Mouse (Mus musculus) lung, adult 2 months (tissue): ENCODE measurements around the gene Tdrd3. TPM values are rescaled to one million over a fixed set of nuclear protein-coding genes. Genes with fewer than 3 reads are reported as not detected.
A peak's percentile ranks its signal among the peaks of the same experiment; 100 is the strongest.

Source experiments
- DNase-seq: peaks from one replicate; pipeline ENCODE4 v3.0.0; 2022
- H3K4me1 ChIP-seq: fragments of 200-500 bp; 2 replicates; pipeline ENCODE4 v1.6.1; 2011; ENCODE audit warnings: low read length; ENCODE audit not compliant: control insufficient read depth, insufficient read depth
- H3K4me3 ChIP-seq: fragments of 200-500 bp; replicated peaks from 2 replicates; pipeline ENCODE3; 2011; ENCODE audit warnings: low read depth, mild to moderate bottlenecking, control low read depth, low read length; ENCODE audit errors: extremely low read depth
- CTCF ChIP-seq: fragments of 200-500 bp; IDR thresholded peaks from 2 replicates; pipeline ENCODE4 v1.5.1; 2011; ENCODE audit warnings: mild to moderate bottlenecking, low read length, control low read depth; ENCODE audit not compliant: insufficient read depth
- POLR2A ChIP-seq: fragments of 200-500 bp; IDR thresholded peaks from 2 replicates; pipeline ENCODE4 v1.6.1; 2011; ENCODE audit warnings: low read depth, mild to moderate bottlenecking, control low read depth, low read length, borderline replicate concordance; ENCODE audit errors: extremely low read depth
- WGBS: fragments of 180-500 bp; shearing (Covaris S2); methylation state at CpG from one replicate; pipeline ENCODE4 v1.1.7; 2018; 5-methylcytosine and 5-hydroxymethylcytosine counted together
- polyA plus RNA-seq: library from polyadenylated mRNA; depleted of rRNA; stranded (reverse); fragments of >200 nt; gene quantifications from 2 replicates; pipeline ENCODE4 v1.2.3, GENCODE M21; 2012

Tdrd3 gene
- polyA plus RNA-seq, 1 experiment: 4.8 TPM

DNA sequence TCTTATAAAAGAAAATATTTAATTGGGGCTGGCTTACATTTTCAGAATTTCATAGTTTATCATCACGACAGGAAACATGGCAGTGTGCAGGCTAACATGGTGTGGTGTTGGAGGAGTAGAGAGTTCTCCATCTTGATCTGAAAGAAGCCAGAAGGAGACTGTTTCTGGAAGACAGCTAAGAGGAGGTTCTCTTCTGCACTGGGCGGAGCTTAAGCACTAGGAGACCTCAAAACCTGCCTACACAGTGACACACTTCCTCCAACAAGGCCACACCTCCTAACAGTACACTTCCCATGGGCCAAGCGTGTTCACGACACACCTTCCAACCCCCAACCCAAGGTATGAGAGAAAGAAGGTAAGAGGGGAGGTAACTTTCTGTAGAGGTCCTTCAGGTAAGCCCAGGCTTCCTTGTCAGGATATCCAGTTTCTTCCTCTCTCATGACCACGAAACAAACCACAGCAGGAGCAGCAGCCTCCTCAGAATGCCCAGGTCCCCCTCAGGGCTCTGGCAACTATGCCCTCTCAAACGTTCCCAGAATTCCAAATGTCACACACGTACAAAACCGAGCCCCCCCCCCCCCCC is 30.0 kb downstream of the Tdrd3 start:
- WGBS: 74% methylated on average over 8 of the region's 8 CpGs
- peaks cover 6% of the 10 kb centered on the region for H3K4me1 ChIP-seq
- no peak for DNase-seq
- TF ChIP-seq POLR2A (no peak), CTCF (no peak)
- peak overlapping the region; percentile 13 for H3K4me3 ChIP-seq

DNA sequence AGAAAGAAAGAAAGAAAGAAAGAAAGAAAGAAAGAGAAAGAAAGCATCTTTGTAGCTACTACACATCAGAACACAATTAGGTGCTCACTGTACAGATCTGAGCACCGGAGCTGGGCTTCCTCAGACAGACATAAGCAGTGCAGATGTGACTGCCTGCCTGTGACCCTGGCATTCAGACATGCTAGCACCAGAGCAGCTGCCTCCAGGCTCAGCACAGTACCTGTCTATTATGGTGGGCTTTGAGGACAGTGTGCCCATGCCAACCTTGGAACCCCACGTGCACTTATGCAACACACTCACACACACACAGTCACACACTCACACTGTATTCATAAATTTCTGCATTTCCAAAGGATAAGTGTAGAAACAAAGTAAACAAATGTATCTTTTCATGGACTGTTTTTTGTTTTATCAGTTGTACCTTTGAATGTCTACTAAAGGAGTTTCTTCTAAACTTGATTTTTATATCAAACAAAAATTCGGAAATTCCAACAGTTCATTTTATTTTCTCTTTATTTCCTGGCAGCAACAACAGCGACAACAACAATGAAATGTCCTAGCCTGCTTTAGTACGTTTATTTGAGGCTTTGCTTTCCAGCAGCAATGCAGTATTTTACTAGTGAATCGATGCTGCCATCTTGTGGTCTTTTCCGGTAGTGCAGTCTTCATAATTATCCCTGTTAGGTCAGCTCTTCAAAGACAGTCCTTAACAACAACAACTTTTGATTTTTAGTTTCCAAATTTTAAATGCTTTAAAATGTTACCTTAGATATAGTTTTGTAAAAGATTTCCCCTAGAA is 35.4 kb downstream of the Tdrd3 start:
- peak overlapping the region; percentile 16 for H3K4me3 ChIP-seq
- whole genome bisulfite sequencing: 3% methylated on average over 7 of the region's 7 CpGs
- DNase-seq: peak; percentile 63

DNA sequence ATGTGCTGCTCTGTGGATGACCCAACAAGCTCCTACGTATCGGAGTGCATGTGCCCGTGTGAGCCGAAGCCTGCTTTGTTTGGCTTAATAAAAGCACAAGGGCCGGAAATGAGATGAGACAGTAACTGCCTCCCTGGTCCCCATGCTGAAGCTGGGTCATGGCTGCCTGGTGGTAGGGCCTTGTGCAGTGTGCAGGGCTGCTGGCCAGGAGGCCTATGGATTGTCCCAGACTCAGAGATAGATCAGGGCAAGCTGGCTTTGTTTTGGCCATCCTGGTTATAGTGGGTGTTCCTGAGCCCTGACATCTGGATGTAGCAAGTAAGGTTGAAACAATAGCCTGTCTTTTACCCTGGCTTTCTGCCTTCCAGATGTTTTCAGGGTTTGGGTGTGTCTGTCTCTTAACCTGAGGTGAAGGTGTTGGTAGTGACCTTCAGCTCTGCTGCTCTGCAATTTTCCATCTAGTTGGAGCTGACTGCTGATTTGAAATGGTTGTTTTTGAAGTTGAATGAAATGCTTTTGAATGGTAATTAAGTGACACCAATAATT is 39.3 kb downstream of the Tdrd3 start:
- H3K4me1 ChIP-seq: peaks cover 9% of the 10 kb centered on the region
- DNase-seq: no peak
- no peak overlapping the region for H3K4me3 ChIP-seq
- TF ChIP-seq POLR2A: no peak
- no peak for TF ChIP-seq CTCF
- 68% methylated on average over 5 of the region's 5 CpGs for WGBS

More for the DNA sequence above, 35.4 kb downstream of the Tdrd3 start:
- peaks cover 9% of the 10 kb centered on the region for H3K4me1 ChIP-seq
- TF ChIP-seq CTCF (peak; percentile 16; the same call in 1 of the 2 replicates), POLR2A (no peak)

DNA sequence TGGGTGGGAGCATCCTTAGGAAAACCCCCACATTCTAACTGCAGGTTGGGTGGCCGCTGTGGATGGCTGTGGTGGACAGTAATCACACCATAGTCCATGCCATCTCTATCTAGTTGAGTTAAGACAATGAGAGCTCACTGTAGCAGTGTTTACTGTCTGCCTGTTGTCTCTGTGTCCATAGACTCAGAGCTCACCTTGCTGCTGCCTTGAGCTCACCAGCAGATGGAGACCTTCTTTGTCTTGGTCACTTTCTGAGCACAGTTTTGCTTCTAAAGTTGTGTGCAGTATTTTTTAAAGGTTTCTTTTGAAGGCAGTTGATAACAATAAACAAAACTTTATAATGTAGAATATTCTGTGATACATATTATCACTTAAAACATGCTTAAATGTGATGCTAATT is 43.3 kb downstream of the Tdrd3 start:
- no peak for DNase-seq
- WGBS: 93% methylated on average over 1 of the region's 1 CpGs
- TF ChIP-seq POLR2A (no peak), CTCF (no peak)
- Histone ChIP-seq H3K4me1 (0 out of 2 replicates have a peak, but pooled peaks cover 4% of the 10 kb centered on the region), H3K4me3 (no peak overlapping the region)

DNA sequence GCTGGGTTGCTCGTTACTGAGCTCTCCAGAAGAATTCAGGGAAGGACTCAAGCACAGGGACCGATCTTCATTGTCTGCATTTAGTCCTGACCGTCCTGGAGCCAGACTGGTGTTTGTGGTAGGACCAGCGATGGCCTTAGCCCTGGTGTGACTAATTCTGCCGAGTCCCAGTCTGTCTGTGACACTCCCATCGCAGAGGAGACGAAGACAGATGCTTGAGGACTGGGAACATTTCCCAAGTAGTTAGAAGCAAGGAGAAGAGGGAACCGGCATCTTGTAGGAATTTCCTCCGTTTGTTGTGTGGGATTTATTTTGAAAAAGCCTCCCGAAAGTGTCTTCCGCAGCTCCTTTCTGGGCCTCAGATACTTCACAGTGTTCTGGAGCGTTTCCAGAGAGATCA is 45.1 kb downstream of the Tdrd3 start:
- WGBS: 45% methylated on average over 12 of the region's 12 CpGs
- TF ChIP-seq CTCF (no peak), POLR2A (no peak)
- Histone ChIP-seq H3K4me1 (no peaks in the 10 kb centered on the region), H3K4me3 (no peak overlapping the region)
- DNase-seq: no peak

DNA sequence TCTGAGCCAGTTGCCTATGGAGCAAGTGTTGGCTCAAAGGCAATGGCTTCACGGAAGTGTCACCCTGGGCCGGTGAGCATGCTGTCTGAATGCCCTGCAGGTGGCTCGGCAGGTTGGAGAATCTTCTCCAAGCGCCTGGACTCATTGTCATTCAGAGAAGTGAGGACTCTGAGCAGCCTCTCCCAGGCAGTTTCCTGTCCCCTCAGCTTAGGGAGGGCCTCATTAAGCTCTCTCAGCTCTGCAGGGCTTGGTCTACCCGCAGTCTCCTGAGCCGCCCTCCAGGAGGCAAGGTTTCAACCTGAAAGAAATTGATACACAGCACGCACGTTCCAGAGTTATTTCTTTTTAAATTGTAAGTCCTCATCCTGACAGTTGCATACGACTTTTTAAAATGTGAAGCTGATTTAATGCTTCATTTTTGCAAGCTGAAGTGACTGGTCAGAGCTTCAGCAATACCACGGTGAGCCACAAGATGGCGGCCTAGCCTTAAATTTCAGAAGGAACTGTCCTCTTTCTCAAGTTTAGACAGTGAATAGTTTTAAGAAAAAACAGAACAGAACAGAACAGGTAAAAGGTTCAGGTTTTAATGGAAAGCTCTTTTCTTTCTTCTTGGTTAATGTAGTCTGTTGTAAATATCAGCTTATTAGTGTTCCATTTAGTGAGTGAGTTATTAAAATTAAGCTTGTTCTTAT is 47.7 kb downstream of the Tdrd3 start:
- Histone ChIP-seq H3K4me1 (no peaks in the 10 kb centered on the region), H3K4me3 (no peak overlapping the region)
- peak; percentile 74 for DNase-seq
- TF ChIP-seq POLR2A (no peak), CTCF (peak; percentile 80)
- 27% methylated on average over 11 of the region's 11 CpGs for WGBS

DNA sequence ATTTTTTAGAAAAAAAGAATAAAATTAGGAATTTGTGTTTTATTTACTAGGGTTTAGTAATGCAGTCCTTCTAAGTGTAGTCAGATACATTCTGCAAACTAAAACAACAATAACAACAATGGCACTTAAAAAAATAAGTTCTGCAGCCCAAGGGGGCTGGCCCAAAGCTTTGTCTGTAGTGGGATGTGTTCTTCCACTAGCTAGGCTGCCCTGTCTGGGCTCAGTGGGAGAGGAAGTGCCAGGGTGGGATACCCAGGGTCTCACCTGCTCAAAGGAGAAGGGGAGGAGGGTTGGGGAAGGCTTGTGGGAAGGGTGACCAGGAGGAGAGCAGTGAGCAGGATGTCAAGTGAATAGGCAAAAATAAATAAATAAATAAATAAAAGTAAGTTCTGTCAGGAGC is 48.2 kb downstream of the Tdrd3 start:
- Histone ChIP-seq H3K4me3 (no peak overlapping the region), H3K4me1 (no peaks in the 10 kb centered on the region)
- TF ChIP-seq POLR2A: no peak
- no peak for TF ChIP-seq CTCF
- no peak for DNase-seq

DNA sequence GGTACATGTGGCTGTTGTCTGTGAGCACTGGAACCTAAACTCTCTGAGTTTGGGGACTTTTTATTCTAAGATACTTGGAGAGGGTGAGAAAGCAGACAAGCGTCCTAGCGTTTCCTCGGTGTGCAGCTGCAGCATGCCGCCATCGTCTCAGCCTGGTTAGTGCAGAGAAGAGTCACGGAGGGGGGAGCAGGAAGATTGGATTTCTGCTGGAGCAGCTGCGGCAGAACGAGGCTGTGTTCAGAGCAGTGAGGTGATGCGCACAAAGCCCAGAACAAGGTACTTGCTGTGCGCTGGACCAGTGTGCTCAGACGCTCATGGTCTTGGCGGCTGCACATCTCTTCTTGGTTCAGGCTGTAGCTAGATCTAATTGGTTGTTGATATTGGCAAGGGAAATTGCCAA is 51.1 kb downstream of the Tdrd3 start:
- 87% methylated on average over 12 of the region's 12 CpGs for WGBS
- no peak for TF ChIP-seq CTCF
- TF ChIP-seq POLR2A: no peak
- no peak for DNase-seq
- no peak overlapping the region for H3K4me3 ChIP-seq
- no peaks in the 10 kb centered on the region for H3K4me1 ChIP-seq

DNA sequence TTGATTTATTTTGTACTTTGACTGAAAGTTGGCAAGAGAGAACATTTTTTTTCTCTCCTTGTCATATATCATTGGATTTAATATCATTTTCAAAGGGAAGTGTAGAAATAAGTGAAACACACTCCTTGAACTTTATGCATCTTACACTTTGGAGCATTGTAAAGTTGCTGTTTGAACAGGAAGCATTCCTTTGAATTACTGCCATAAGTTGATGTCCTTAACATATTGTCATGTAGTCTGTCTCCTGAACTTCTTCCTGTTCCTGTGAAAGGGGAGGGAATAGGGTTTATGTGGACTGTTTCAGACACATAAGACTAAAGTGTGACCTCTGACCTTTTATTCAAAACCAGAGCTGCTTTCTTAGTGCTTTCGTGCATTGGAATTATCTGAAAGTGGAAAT is 55.1 kb downstream of the Tdrd3 start:
- Histone ChIP-seq H3K4me1 (no peaks in the 10 kb centered on the region; the same call in 1 of the 2 replicates), H3K4me3 (no peak overlapping the region)
- 76% methylated on average over 1 of the region's 1 CpGs for WGBS
- DNase-seq: no peak
- no peak for TF ChIP-seq CTCF
- no peak for TF ChIP-seq POLR2A

DNA sequence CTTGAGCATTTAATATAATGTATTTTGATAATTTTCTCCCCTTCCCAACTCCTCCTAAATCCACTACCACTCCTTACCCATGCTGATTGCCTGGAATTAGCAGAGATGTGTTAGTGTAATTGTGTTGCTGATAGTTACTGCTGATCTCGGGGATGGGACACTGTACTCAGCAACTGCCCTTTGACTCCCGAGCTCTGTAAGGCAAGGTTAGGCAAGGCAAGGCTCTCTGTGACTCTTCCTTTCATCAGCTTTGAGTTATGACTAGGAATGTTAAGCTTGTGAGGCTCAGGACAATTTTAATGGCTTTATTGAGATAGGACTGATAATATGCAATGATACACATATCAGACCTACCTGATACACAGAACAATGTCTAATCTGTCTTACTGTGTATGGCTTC is 56.3 kb downstream of the Tdrd3 start:
- no peak for DNase-seq
- no peak for TF ChIP-seq CTCF
- TF ChIP-seq POLR2A: no peak
- WGBS: 83% methylated on average over 2 of the region's 2 CpGs
- H3K4me1 ChIP-seq: no peaks in the 10 kb centered on the region; the same call in 1 of the 2 replicates
- no peak overlapping the region for H3K4me3 ChIP-seq
